Mouse (Mus musculus) natural killer cell, adult 2 months (primary cell): ENCODE data around the gene Igfbp5.

ENCODE experiments used
- DNase-seq, 2 experiments: peaks; one replicate each; pipeline ENCODE4 v3.0.0; 2022; ENCODE audit warnings: low spot score in 2 of 2

Igfbp5 gene

GRCm38 (mm10) chr1:72811061-72811460, 63.6 kb downstream of the Igfbp5 start:
- no peak for DNase-seq

GRCm38 (mm10) chr1:72809951-72810675, 64.6 kb downstream of the Igfbp5 start:
- no peak for DNase-seq

- DNase-seq = no peak
These were observed 65.4 kb downstream of the Igfbp5 start for GRCm38 (mm10) chr1:72809304-72809703.
